Mouse (Mus musculus) layer of hippocampus, adult 8-10 months (tissue): ENCODE data around the gene Ubiad1. TPM values are rescaled to one million over a fixed set of nuclear protein-coding genes. Genes with fewer than 3 reads are reported as not detected.

Experiments
- DNase-seq, 2 experiments: peaks; one replicate each; pipeline ENCODE4 v3.0.0; 2022; ENCODE audit warnings: low spot score in 2 of 2
- total RNA-seq, 4 experiments: library from RNA; stranded (reverse); gene quantifications; 2 replicates each; pipeline ENCODE4 v1.2.4; 2022

The Ubiad1 gene
- total RNA-seq, 4 experiments from 2014 or later: 7.9 to 8.5 (median 8.2) TPM

- DNase-seq: no peak
These were observed 39.2 kb downstream of the Ubiad1 start for GRCm38 (mm10) chr4:148405255-148405788.

- no peak for DNase-seq
These were observed 39.8 kb downstream of the Ubiad1 start for GRCm38 (mm10) chr4:148404748-148405147.

DNA sequence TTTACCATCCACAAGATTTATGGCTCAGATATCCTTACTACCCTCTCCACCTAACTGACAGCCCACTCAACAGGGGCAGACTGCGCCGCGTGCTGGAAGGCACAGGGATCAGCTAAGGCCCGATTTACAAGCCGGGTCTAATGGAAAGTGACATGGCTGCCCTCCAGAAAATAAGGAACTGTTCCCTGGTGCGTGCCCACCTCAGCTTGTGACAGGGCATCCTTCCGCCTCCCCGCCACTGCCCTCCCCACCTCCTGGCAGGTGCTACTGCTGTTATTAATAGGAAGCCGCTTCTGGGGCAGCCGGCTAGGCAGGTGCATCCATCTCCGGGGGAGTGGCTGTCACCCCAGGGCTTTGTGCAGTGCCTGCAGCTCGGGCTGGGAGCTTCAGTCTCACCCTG, 41.2 kb downstream of the Ubiad1 start:
- DNase-seq: no peak

DNA sequence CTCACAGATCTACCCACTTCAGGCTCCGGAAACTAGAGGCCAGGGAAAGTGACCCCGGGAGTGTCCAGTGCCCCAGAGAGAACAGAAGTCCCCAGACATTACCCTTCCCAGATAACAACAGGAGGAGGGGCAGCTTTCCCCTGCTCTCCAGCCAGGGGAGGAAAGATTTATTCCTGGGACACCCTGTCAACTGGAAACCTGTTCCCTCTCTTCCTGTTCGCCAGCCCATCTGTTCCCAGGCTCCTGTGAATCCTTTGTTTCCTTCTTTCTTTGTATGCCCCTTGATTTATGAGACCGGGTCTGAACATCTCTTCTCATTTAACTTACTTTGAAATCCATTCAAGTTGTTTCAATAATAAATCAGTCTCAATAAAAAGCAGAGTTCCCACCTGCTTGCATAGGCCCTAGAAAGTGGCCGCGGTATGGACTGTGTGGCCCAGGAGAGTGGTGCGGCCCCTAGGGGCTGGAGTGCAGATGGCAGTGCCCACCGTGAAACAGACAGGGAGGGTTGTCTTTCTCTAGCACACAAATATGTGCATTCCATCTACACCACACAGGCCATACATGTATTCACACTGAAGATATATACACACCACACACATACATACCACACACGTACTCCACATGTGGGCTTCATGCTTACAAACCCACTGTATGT, 45.0 kb downstream of the Ubiad1 start:
- no peak for DNase-seq

- DNase-seq: no peak
These were observed 46.9 kb downstream of the Ubiad1 start for GRCm38 (mm10) chr4:148397531-148398287.

- DNase-seq: no peak
These were observed 47.5 kb downstream of the Ubiad1 start for GRCm38 (mm10) chr4:148397113-148397512.

DNA sequence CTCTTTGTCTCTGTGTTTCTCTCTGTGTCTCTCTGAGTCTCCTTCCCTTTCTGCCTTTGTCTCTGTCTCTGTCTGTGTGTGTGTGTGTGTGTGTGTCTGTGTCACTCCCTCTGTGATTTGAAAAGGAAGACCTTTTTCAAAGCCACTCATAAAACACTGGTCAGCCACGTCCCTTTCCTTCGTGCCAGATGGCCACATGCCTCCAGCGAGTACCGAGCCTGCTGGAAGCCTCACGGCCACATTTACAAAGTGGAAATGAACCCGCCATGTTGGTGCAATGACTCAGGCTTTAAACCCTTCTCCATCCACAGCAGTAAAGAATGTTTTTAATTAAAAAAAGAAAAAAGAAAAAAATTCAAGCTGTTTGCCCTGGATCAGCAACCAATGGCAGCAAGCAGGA, 48.7 kb downstream of the Ubiad1 start:
- no peak for DNase-seq

DNA sequence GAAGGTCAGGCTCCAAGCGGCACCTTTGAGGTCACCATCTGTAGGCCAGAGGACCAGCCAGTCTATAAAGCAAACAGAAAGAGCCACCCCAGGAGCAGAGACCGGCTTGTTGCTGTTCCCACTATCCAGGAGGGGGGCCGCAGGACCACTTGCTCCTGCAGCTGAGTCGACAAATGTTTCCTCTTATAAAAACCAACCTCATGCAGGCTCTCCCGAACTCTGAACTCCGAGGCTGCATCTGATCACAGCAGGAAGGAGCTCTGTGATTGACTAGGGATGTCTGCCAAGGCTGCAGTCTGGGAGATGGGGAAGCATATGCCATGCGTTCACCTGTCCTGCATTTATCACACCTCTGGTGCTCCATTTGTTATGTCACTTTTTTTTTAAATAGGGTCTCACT, 49.4 kb downstream of the Ubiad1 start:
- DNase-seq: no peak

GRCm38 (mm10) chr4:148391714-148392310, 52.8 kb downstream of the Ubiad1 start:
- peak in 1 of 2 experiments; percentile 37 for DNase-seq

GRCm38 (mm10) chr4:148389635-148390034, 54.9 kb downstream of the Ubiad1 start:
- DNase-seq: no peak

- no peak for DNase-seq
These were observed 55.5 kb downstream of the Ubiad1 start for GRCm38 (mm10) chr4:148389047-148389446.

DNA sequence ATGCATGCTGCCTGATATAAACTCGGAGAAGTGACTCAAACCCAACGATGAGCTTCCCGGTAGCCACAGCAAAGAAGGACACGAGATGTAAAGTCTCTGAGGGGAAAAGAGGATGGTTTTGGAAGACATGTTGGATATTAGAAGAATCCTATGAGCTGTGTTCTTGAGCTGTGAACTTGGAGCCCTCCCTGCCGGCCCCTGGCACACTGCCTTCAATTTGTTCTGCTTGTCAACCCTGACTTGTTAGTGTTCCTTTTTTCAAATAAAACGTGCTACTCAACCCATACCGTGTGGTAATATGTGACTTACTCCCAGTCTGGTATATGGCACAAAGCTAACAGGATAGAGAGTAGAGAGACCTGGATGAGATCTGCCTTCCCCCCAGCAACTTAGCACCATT, 59.3 kb downstream of the Ubiad1 start:
- no peak for DNase-seq

Other genes with a start within 250 kb of the Ubiad1 start
- gene Disp3, start 156.8 kb downstream of the Ubiad1 start, total RNA-seq: 10 to 100 TPM; 27.2 to 39.2 (median 31.9) TPM
- 10 to 100 TPM; 84.8 to 92.8 (median 86.8) TPM for gene Mtor, start 3.8 kb upstream of the Ubiad1 start, total RNA-seq
- gene Angptl7, start 55.7 kb upstream of the Ubiad1 start, total RNA-seq: 1 to 10 TPM in 2 of 4 experiments, under 1 TPM in 1, not detected in 1; 0.33 to 1.2 (median 1.0) TPM
- 10 to 100 TPM; 50.1 to 52.6 (median 50.3) TPM for gene Exosc10, start 113.7 kb upstream of the Ubiad1 start, total RNA-seq
- gene Srm, start 146.7 kb upstream of the Ubiad1 start, total RNA-seq: 10 to 100 TPM; 66.5 to 78.3 (median 72.2) TPM
- gene Masp2, start 157.8 kb upstream of the Ubiad1 start, total RNA-seq: 1 to 10 TPM; 1.1 to 5.5 (median 2.9) TPM
- 100 to 1,000 TPM; 172 to 235 (median 219) TPM for gene Tardbp, start 182.2 kb upstream of the Ubiad1 start, total RNA-seq
- not detected for gene Gm572, start 198.5 kb upstream of the Ubiad1 start, total RNA-seq